Mouse (Mus musculus) retina, embryonic 14.5 days (tissue): Measurements from ENCODE around the gene Rce1.

ENCODE experiments used
- DNase-seq: peaks from one replicate; pipeline ENCODE4 v3.0.0-alpha.2; 2015; ENCODE audit warnings: low spot score

The Rce1 gene

DNA sequence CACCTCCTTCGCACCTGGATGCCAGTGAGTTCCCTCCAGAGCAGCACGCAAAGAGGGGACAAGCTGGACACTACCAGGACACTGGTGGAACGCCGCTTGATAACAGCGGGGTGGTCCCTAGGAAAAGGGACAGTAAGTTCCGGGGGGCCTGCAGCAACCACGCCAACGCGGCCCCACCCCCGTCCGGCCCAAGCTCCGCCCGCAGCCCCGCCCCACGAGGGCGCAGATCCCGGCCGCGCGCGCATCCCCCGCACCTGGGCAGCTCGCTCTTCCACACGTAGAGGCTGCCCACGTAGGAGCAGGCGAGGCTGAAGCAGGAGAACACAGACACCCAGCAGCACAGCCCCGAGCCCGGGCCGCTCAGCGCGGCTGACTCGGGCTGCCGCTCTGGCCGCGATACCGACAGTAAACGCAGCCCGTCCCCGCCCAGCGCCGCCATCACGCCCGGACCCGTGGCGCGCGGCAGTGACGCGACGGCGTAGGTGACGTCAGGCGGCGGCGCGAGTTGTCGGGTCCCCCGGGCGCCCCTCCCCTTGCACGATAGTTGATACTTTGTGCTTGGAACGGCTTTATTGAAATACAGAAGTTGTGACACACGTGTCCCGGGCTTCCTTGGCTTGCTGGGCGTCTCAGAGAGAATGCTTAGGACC lies at the start of gene Rce1:
Rce1 (minus strand) TSS at position 463 of the 650 bp plus-strand sequence.
- DNase-seq = peak; percentile 90

DNA sequence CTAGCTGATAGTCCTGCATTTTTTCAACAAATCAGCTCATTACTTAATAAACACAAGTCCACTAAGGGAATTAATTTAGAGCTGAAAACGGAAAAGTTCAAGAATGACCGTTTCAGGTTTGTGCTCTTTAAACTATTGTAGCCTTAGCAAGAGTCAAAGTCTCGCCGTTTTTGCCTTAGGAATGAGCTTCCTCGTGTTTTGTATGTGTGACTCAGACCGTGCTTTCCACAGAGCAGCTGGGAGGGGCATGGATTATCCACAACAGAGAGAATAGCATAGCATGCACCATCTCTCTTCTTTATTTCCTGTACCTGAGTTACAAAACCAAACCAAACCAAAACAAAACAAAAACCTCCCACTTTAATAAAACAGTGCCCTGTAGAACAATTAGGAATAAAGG lies 47.0 kb upstream of the Rce1 start:
- no peak for DNase-seq

DNA sequence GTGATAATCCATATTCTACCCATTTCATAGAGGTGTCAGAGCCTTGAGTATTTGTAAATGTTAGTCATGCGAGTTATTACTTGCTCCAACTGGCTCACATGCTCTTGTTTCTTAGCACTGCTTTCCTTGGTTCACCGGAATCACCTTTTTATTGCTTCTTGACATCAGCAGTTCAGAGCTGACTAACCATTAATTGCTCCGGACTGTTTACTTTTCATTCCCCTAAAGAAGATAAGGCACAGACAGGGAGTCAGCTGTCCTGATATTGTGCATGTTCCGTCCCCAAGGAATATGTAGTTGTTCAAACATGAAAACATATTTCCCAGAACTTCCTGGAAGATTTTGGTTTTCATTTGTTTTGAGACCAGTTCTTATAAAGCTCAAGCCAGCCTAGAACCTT lies 45.3 kb upstream of the Rce1 start:
- DNase-seq = no peak

DNA sequence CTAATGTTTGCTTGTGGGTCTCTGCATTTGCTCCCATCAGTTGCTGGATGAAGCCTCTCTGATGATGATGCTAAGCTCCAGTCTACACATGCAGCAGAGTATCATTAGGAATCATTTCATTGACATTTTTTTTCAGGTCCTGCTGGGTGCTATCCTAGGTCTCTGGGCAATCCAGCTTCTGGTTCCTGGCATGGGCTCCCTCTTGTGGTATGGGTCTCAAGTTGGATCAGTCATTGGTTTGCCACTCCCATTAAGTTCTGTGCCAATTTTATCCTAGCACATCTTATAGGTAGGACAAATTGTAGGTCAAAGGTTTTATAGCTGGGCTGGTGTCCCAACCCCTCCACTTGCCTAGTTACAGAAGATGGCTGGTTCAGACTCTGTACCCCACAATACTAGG lies 41.4 kb upstream of the Rce1 start:
- DNase-seq = no peak

DNA sequence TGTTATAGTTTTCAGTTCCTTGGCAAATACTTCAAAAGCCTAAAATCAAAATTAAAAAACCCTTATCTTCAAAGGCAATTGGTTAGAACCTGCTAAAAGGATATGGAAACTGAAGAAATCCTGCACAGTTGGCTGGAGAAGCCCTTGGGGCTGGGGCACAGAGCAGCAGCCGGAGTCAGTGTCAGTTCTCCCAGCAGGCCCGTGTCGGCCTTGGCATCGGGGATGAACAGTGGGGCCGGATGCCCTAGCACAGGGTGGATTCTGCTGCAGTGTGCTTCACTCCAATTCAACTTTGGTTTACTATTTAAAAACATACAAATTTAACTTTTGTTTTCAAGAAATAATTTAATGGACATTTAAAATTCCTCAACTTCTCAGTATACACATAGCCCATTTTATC lies 32.7 kb upstream of the Rce1 start:
- no peak for DNase-seq

DNA sequence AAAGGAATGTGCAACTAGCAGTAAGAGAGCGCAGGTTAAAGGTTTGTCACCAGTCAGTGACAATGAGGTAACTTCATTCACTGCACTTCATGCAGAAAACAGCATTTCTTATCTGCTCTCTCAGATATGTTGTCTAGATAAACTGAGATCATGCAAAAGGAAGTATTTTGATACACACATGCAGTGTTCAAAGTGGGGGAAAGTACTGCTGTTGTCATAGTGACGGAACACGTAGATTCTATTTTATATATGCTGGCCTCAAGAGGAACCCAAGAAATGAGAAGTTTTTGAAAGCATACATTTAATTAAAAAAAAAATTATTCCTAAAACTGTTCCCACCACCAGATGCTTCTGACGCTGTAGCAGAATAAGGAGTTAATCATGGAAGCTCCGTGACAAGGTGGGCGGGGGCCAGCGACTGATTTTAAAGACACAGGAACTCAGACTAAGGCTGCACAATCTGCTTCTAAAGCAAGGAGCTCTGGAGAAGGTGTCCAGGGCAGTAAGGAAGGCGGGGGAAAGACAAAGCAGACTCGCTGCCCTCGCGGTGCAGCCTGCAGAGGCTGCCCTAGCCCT lies 21.6 kb upstream of the Rce1 start:
- DNase-seq = no peak

DNA sequence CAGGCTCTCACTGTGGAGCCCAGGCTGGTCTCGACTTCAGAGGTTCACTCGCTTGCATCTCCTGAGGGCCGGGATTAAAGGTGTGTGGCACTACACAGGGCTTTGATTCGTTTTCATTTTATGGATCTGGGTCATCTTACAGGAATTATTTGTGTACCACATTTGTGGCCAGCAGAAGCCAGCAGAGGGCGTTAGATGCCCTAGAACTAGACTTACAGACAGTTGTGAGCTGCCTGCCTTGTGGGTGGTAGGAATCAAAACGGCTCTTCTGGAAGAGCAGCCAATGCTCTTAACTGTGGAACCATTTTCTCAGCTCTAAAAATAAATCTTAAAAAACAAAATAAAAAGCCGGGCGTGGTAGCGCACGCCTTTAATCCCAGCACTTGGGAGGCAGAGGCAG lies 18.8 kb upstream of the Rce1 start:
- peak; percentile 77 for DNase-seq

DNA sequence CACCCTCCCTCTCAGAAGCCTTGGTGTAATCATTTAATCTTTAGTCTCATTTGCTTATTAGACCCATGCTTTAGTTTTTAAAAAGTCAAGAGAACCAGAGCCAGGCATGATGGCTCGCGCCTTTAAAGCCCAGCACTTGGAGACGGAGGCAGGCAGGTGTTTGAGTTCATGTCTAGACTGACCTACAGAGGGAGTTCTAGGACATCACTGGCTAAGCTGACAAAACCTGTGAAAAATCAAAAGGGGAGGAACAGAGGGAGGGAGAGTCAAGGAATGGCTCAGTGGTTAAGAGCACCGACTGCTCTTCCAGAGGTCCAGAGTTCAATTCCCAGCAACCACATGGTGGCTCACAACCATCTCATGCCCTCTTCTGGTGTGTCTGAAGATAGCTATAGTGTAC lies 10.5 kb upstream of the Rce1 start:
- no peak for DNase-seq

DNA sequence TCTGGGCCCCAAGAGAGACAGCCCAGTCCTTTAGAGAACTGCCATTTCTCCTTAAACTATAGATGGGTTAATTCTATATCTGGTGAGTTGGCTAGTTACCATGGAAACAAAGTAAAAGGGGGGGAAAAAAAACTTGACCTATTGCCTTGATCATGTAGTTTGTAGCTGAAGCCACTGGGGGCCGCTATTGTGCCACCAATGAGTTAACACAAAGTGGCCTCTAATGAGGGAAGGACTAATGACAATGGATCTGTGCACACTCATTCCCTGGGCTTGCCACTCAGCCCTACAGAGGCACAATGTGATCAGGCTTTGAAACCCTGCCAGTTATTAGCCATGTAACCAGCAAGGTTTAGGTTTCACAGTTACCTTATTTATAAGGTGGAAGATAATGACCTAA lies 3.4 kb upstream of the Rce1 start:
- peak; percentile 93 for DNase-seq

DNA sequence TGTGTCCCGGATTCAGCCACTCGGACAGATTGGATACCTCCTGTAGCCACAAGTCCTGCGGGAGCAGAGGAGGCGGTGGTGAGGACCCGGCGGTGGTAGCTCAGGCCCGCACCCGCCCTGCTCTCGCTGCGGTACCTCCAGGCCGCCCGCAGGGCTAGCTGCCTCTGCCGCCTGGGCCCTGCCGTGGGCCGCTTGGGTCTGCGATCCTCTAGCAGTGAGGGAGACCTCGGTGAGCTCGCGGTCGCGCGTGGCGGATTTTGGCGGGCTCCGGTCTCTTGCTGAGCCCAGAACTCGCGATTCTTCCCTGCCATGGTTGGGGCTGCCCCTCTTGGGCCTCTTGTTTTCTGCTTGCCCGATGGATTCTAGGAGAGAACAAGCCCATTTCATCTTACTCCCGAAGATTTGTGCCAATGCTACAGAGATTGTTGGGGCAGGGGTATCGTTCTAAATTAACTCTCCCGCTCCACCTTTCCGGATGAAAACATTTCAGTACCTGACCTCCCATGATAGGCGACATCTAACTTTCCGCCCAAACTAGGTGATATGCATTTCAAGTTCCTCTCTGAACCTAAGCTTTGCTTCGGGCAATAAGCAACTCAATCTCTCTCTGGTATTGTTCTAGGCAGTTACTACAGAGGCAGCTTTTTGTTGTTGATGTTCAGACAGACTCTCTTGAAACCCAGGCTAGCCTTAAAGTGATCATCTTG lies 541 bp upstream of the Rce1 start:
- DNase-seq = no peak

DNA sequence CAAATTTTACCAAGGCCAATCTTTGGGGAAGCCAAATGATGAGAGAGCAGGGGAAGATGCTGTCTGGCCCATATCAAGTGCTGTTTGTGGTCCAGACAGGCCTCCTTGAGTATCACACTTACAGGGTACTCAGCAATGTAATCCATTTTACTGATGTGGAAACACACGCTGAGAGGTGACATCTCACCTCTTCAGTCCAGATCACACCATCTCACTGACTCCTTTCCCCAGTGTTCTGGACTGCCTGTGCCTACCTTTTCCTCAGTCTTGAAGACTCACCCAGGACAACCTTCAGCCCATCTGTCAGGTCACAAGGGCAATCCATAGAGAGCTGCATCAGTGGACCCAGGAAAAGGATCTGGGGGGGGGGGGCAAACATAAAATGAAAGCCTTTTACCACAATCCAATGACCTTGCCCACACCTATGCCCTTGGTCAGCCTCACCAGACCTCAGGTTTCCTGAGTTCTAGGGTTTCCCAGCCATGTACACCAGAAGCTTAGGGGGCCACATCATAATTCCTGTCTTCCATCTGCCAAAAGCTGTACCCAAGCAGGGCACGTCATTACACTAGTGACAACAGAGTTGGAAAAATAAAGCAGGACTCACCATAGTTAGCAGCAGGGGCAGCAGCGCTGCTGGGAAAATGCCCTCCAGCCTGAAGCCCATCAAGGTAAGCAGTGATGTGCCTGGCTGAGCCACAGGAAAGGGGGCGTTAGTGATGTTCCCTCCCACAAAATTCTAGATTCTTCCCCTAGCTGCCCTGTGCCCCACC lies 849 bp downstream of the Rce1 start:
- no peak for DNase-seq

DNA sequence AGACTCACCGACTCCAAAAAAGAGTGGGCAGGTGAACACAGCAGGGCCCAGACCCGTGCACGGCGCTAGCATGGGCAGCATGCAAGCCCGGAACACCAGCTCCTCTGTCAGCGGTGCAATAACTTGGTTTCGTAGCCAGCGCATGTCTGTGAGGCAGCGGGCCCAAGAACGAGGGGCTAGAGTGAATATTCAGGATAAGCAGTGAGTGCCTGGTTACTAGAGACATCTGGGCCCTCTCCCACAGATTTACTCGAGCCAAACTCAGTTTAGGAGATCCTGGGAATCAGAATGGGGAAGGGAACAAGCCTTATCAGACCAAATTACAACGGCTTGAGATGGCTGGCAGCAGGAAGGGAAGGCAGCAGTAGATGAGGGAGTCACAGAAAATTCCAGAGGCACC lies 1.4 kb downstream of the Rce1 start:
- DNase-seq = no peak

DNA sequence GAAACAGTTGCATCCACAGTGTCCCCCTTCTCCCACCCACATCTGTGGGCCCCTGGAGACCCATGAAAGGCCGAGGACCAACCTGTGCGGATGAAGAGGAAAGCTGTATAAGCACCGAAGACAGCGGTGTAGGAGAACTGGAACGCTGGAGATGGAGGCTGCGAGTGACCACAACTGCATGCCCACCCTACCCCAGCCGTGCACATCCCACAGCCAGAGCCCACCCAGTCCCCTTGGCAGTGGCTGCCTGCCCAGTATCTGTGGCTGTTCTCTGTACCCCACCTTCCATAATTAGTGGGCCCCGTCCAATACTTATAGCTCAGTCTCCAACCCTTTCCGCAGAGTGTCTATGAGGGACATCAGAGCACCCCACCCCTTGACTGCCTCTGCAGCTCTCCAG lies 2.0 kb downstream of the Rce1 start:
- no peak for DNase-seq

DNA sequence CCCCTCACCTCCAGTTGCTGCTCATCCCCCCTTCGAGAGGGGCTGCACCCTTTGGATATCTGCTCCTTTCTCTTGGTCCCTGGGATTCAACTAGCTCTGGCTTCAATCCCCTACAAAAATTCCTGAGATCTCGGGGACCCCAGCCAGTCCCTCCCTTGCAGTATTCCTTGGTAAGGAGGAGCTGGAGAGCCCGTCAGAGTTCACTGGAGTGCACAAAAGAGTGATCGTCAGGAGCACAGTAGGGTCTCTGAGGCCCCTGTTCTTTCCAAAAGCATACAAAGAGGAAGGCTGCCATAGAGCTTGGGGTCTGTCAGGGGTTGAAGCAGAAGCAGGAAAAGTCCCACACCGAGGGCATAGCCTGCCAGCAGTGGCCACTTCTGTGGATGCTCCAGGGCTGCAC lies 2.7 kb downstream of the Rce1 start:
- no peak for DNase-seq

DNA sequence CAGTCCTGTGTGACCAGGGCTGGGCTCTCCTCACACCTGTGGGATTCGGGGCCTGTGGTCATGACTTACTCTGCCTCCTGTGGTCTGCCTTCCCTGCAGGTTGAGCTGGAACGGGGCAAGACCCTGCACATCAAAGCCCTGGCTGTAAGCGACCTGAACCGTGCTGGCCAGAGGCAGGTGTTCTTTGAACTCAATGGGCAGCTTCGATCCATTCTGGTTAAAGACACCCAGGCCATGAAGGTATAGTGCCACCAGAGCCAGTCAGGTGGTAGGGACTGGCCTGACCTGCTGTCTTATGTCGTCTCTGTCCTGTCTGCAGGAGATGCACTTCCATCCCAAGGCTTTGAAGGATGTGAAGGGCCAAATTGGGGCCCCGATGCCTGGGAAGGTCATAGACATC lies 4.7 kb downstream of the Rce1 start:
- no peak for DNase-seq

DNA sequence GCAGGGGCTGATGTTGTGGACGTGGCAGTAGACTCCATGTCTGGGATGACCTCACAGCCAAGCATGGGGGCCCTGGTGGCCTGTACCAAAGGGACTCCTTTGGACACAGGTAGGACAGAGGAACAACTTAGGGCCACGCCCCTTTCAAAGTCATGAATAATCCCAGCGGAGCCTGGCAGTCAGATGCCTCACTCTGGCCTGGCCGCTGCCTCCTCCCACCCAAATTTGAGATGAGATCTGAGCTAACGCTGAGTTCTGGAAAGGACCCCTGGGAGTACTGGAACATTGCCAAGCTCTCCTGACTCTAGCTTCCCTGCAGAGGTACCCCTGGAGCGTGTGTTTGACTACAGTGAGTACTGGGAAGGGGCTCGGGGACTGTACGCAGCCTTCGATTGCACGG lies 6.0 kb downstream of the Rce1 start:
- DNase-seq = no peak

DNA sequence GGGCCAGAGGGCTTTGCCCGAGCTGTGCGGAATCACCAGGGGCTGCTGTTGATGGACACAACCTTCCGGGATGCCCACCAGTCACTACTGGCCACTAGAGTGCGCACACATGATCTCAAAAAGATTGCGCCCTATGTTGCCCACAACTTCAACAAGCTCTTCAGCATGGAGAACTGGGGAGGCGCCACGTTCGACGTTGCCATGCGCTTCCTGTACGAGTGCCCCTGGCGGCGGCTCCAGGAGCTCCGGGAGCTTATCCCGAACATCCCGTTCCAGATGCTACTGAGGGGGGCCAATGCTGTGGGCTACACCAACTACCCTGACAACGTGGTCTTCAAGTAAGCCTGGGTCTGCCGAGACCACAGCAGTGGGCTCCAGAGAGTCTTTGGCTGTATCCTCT lies 7.3 kb downstream of the Rce1 start:
- peak; percentile 69 for DNase-seq

DNA sequence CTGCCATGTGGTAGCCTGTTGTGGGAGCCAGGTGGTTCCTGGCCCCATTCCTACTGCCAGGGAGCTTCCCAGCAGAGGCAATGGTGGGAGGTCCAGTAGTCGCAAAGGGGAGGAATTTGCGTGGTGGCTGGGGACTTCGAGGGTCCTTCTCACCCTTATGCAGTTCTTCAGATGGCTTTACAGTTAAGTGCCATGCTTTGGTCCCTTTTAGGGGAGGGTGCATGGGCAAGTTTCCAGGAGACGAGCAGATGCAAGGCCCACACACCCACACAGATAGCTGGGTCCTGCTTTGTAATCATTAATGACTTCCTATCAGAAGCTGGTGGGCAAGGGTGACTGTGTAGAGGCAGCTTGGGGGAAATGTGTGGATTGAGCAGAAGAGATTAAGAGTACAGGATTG lies 8.9 kb downstream of the Rce1 start:
- no peak for DNase-seq

DNA sequence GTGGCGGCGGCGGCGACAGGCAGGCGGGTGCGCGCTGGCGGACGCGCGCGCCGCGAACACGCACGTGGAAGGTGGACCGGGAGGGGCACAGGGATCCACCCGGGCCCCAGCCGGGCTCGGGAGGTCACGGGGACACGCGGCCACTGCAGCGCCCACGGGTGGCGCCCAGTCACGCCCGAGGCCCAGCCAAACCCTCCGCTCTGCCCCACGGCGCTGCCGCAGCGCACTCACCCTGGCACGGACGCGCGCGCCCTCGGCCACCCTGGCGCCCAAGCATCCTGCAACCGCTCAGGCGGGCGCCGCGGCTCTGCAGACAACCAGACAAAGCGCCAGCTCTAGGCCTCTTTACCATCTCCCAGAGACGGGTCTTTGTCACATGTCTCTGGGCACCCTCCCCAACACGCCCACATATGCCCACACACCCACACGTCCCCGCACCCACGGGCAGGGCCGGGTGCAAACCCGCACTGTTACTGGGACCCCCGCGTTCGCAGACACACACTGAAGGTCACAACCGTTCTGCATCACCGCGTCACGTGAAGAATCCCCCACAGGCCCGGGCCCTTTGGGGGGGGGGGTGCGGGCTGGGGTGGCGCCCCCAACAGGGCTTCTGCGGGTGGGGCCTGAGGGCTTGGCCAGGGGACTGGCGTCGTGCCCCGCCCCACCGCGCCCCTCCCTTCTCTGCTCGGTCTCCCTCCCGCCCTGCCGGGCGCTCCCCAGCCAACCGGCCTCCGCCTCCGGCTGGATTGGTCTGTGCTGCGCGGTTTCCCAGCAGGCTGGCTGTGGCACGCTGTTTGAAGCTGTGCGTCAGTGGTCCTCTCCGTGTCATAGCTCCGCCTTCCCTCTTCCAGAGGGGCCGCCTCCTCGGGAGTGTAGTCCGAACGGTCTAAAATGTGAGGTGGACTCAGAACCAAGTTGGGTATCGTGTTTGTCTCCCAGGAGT lies 10.0 kb downstream of the Rce1 start, which contains the start of gene Lrfn4:
Lrfn4 (minus strand) TSS at position 517 of the 943 bp plus-strand sequence.
- peak; percentile 91 for DNase-seq

DNA sequence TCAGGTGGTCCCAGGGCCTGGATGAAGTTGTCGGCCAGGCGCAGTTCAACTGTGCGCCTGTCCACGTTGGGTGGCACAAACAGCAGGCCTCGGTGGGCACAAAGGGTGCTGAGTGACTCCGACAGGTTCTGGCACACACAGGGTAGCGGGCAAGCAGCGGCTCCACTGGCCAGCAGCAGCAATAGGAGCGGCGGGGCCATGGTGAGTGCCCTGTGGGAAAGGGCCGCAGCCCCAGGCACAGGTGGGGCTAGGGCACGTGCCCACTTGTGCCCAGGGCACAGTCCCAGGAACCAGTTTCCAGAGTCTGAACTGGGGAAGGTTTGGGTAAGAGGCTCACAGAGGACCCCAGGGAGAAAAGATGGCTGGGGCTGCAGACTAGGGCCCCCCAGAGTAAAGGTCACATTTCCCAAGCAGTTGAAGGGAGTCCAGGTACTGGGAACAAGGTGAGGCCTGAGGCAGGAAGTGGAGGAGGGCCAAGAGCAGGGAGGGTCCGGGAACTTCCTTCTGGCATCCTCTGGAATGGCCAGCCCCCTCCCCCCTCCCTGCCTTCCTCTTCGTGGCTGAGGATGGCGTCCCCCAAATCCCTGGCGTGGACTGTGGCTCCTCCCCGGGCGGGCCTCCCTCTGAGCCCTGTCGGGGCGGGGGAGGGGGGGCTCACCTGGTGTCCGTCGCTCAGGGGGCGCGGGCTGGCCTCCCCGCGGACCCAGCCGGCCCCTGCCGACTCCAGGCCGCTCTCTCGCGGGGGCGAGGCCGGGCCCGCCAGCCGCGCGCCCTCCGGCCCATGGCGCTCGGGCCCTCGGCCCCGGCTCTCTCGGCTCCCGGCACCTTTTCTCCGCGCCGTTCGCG lies 10.9 kb downstream of the Rce1 start:
- peak; percentile 56 for DNase-seq
